Mouse (Mus musculus) stomach, postnatal 0 days (tissue): ENCODE measurements at regions not wholly inside any gene's neighbourhood (a gene's known extent, or its start where the extent isn't known, plus 50 kb on each side); places are given as distances from the start of the nearest gene placed in this dataset.

Experiments used
- CTCF ChIP-seq: IDR thresholded peaks from 2 replicates; pipeline ENCODE4 v1.5.1; 2016; ENCODE audit warnings: antibody characterized with exemption, low read depth, mild to moderate bottlenecking, moderate library complexity
- EP300 ChIP-seq: optimal IDR thresholded peaks from 2 replicates; pipeline ENCODE3; 2016; ENCODE audit warnings: antibody characterized with exemption

DNA sequence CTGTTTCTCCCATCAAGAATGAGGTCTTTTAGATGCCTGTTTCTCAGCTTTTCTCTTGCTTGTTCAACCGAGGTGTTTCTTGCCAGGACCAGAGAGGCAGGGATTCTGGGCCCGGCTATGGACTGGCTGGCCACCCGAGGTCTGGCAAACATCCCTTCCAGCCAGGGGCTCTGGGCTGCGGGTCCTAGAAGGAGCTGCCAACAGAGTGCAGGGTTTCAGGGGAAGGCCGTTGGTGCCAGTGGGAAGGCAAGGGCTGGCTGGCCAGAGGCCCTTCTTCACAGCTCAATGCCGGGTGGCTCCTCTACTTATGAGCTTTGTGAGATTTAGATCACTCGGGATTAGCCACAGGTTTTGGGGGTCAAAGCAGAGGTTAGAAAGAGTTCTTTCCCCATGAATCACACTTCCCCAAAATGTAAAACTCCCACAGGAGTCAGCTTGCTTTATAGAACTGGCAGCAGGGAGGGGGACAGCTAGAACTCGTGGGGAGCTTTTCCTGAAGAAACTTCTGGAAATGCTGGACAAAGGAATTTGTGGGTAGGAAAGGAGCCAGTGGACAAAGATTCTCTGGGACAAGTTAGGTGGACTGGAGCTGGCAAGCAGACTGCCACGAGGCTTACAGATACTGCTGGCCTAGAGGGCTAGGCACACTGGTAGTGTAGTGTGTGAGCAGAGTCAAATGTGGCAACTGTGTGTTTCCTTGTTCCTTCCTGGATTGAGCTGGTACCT, 104.1 kb upstream of the Vps8 start:
- TF ChIP-seq CTCF: no peak
- TF ChIP-seq EP300: no peak
